Comparison of ENCODE assay signal across 8 mouse cellular contexts in genomic region chr11:120150440-120151112, GRCm38 (mm10). TPM values are rescaled to one million over a fixed set of nuclear protein-coding genes. Genes with fewer than 3 reads are reported as not detected.
A peak's percentile ranks its signal among the peaks of the same experiment; 100 is the strongest.
DNase-seq lines count a peak whose midpoint lies in the region; ATAC-seq and TF ChIP-seq lines count a peak whose summit lies in the region.

No protein-coding gene starts in this region.

- peak overlapping the region; percentile 81 for H3K27ac ChIP-seq in liver, embryonic 13.5 days

- peak overlapping the region; percentile 86 for H3K9ac ChIP-seq in liver, embryonic 13.5 days

- peak; percentile 13 to 20 for DNase-seq in frontal cortex, postnatal 25 days (ENCODE audit: low spot score in 2 of 2)
- DNase-seq in frontal cortex, postnatal 10 days (ENCODE audit: low spot score in 2 of 2): no peak
- peak; percentile 70 for DNase-seq in CD4-positive, CD25-positive, alpha-beta regulatory T cell, adult 2 months (ENCODE audit: low read depth, low spot score)
- peak; percentile 68 for DNase-seq in embryo, embryonic 10 days (ENCODE audit: low spot score)
- peak; percentile 31 to 38 for DNase-seq in heart, postnatal 36 days
- no peak for DNase-seq in liver, embryonic 13.5 days
- no peak for DNase-seq in cerebellum, adult 18-20 months

- no peak for TF ChIP-seq POLR2A in myocyte (IDR thresholded peaks at IDR 0.05; ENCODE audit: insufficient read length, low read depth)

- H3K4me1 ChIP-seq in liver, embryonic 13.5 days (replicated peaks): peaks cover 49% of the 10 kb centered on the region

- H3K4me2 ChIP-seq in liver, embryonic 13.5 days: peak overlapping the region; percentile 89
- H3K4me2 ChIP-seq in myocyte (ENCODE audit: low read depth): peak overlapping the region; percentile 85

- peaks cover 38% of the 10 kb centered on the region for H3K79me2 ChIP-seq in myocyte (ENCODE audit: control insufficient read depth, insufficient read depth)

- peaks cover 20% of the 10 kb centered on the region; the same call in 1 of the 2 replicates for H3K36me3 ChIP-seq in liver, embryonic 13.5 days
- no peaks in the 10 kb centered on the region for H3K36me3 ChIP-seq in myocyte (ENCODE audit: control insufficient read depth, insufficient read depth)

- under 1% methylated on average over 44 of the region's 44 CpGs for WGBS in liver, embryonic 13.5 days (ENCODE audit: insufficient replicate concordance)

- no peaks in the 10 kb centered on the region for H3K9me3 ChIP-seq in liver, embryonic 13.5 days (replicated peaks)

- intact Hi-C loops in heart, postnatal 36 days (cut with DNase I): no loop called here

- peak; percentile 39 for ATAC-seq in liver, embryonic 13.5 days (ENCODE audit: low read depth)

- H3ac ChIP-seq in myocyte (ENCODE audit: control insufficient read depth, insufficient read length): peak overlapping the region; percentile 32

- peak overlapping the region; percentile 81 for H3K4me3 ChIP-seq in liver, embryonic 13.5 days (replicated peaks)
- H3K4me3 ChIP-seq in myocyte: peak overlapping the region; percentile 74

- H3K27me3 ChIP-seq in liver, embryonic 13.5 days: no peaks in the 10 kb centered on the region
- no peaks in the 10 kb centered on the region for H3K27me3 ChIP-seq in myocyte (ENCODE audit: control insufficient read depth, insufficient read depth, insufficient read length)

TF ChIP-seq in myocyte, 11 proteins besides CTCF, POLR2A, EP300 and RAD21:
- no peak for TF ChIP-seq CEBPB (IDR thresholded peaks at IDR 0.05; ENCODE audit: insufficient read depth, poor library complexity, severe bottlenecking)
- no peak for TF ChIP-seq SRF (IDR thresholded peaks at IDR 0.05; ENCODE audit: control insufficient read depth, insufficient read length, low read depth)
- TF ChIP-seq POLR2AphosphoS2 (IDR thresholded peaks at IDR 0.05; ENCODE audit: insufficient read length, low read depth): no peak
- TF ChIP-seq MYOD1 (IDR thresholded peaks at IDR 0.05; ENCODE audit: control insufficient read depth in 1 of 3, insufficient read length in 2 of 3, low read depth in 2 of 3): no peak
- no peak for TF ChIP-seq MYOG (IDR thresholded peaks at IDR 0.05; ENCODE audit: control insufficient read depth in 1 of 3, insufficient read depth in 1 of 3, insufficient read length in 2 of 3, low read depth in 2 of 3)
- no peak for TF ChIP-seq TCF3 (IDR thresholded peaks at IDR 0.05; ENCODE audit: insufficient read length, low read depth)
- no peak for TF ChIP-seq USF1 (IDR thresholded peaks at IDR 0.05; ENCODE audit: low read depth)
- TF ChIP-seq E2F4 (IDR thresholded peaks at IDR 0.05; ENCODE audit: insufficient read depth): no peak
- no peak for TF ChIP-seq REST (IDR thresholded peaks at IDR 0.05; ENCODE audit: insufficient read depth, insufficient read length)
- no peak for TF ChIP-seq MAX (IDR thresholded peaks at IDR 0.05; ENCODE audit: low read depth)

RNA-seq across cellular contexts. Expression of gene Slc38a10, which starts 0.6 kb away (rescaled TPM):
- 10 to 100 TPM; 79.8 to 81.1 TPM for total RNA-seq in heart, postnatal 36 days (2021)
- 35.5 and 38.3 TPM in 2 replicates for polyA plus RNA-seq in liver, embryonic 13.5 days (2015; fragmentation: Nextera tagmentation; extraction: Ambion mirVana)
- polyA plus RNA-seq in myocyte (2012; fragmentation: generic; extraction: Trizol): 97.9 TPM

RNA-seq across cellular contexts. Expression of gene Ndufaf8, which starts 51.8 kb away (rescaled TPM):
- 10 to 100 TPM; 64.5 to 67.7 TPM for total RNA-seq in heart, postnatal 36 days (2021)
- polyA plus RNA-seq in liver, embryonic 13.5 days (2015; fragmentation: Nextera tagmentation; extraction: Ambion mirVana): 46.5 and 52.1 TPM in 2 replicates
- 56.7 TPM for polyA plus RNA-seq in myocyte (2012; fragmentation: generic; extraction: Trizol)

RNA-seq across cellular contexts. Expression of gene Tepsin, which starts 52.0 kb away (rescaled TPM):
- total RNA-seq in heart, postnatal 36 days (2021): 1 to 10 TPM; 7.0 to 7.4 TPM
- 5.2 and 6.9 TPM in 2 replicates for polyA plus RNA-seq in liver, embryonic 13.5 days (2015; fragmentation: Nextera tagmentation; extraction: Ambion mirVana)
- polyA plus RNA-seq in myocyte (2012; fragmentation: generic; extraction: Trizol): 10.3 TPM

Comparison
In these comparisons a context has a peak if more than half of its experiments do, and no peak if none do; other contexts are left out.
1. DNase-seq: peak in frontal cortex, postnatal 25 days (2 of 2), CD4-positive, CD25-positive, alpha-beta regulatory T cell, adult 2 months (single experiment), embryo, embryonic 10 days (single experiment) and heart, postnatal 36 days (2 of 2); none in frontal cortex, postnatal 10 days (0 of 2), liver, embryonic 13.5 days (single experiment) and cerebellum, adult 18-20 months (0 of 2).